Mouse (Mus musculus): ENCODE measurements at regions not wholly inside any gene's neighbourhood (a gene's known extent, or its start where the extent isn't known, plus 50 kb on each side); places are given as distances from the start of the nearest gene placed in this dataset.

GRCm38 (mm10) chr12:73415856-73416366 is 129.3 kb downstream of the Slc38a6 start:
- no peak for TF ChIP-seq POLR2A (IDR thresholded peaks at IDR 0.05; ENCODE audit: control insufficient read depth, low read depth, low read length)
- TF ChIP-seq CTCF (IDR thresholded peaks at IDR 0.05; ENCODE audit: control insufficient read depth, insufficient read depth, insufficient replicate concordance, low read depth, low read length): no peak
